Mouse (Mus musculus): ENCODE measurements around the gene Cebpz.

The Cebpz gene

GRCm38 (mm10) chr17:78895394-78895793 lies 41.5 kb downstream of the Cebpz start:
- DNase-seq (ENCODE audit: low read depth), result peak; percentile 54

- DNase-seq (ENCODE audit: low read depth), result no peak
Observed at GRCm38 (mm10) chr17:78894991-78895390, 41.9 kb downstream of the Cebpz start.

- no peak for DNase-seq (ENCODE audit: low read depth)
Observed at GRCm38 (mm10) chr17:78891020-78891419, 45.8 kb downstream of the Cebpz start.

GRCm38 (mm10) chr17:78889184-78889583 lies 47.7 kb downstream of the Cebpz start:
- DNase-seq (ENCODE audit: low read depth), result no peak

- DNase-seq (ENCODE audit: low read depth), result no peak
Observed at GRCm38 (mm10) chr17:78888554-78888953, 48.3 kb downstream of the Cebpz start.

GRCm38 (mm10) chr17:78885286-78886065 lies 51.4 kb downstream of the Cebpz start:
- no peak for DNase-seq (ENCODE audit: low read depth)

GRCm38 (mm10) chr17:78883291-78883690 lies 53.6 kb downstream of the Cebpz start:
- DNase-seq (ENCODE audit: low read depth), result no peak

- peak; percentile 46 for DNase-seq (ENCODE audit: low read depth)
Observed at GRCm38 (mm10) chr17:78882401-78883112, 54.3 kb downstream of the Cebpz start, which contains the start of gene Eif2ak2. TSS of gene Eif2ak2 (minus strand) at chr17:78882573.

GRCm38 (mm10) chr17:78881878-78882304 lies 55.0 kb downstream of the Cebpz start:
- peak; percentile 31 for DNase-seq (ENCODE audit: low read depth)

- no peak for DNase-seq (ENCODE audit: low read depth)
Observed at GRCm38 (mm10) chr17:78873886-78874285, 63.0 kb downstream of the Cebpz start.

Measured in naive thymus-derived CD4-positive, alpha-beta T cell, adult 2 months (primary cell).